Mouse (Mus musculus) ES-E14 (cell line): ENCODE measurements around the gene Nudt15.
A peak's percentile ranks its signal among the peaks of the same experiment; 100 is the strongest.

Experiments
- HCFC1 ChIP-seq: IDR thresholded peaks from 2 replicates; pipeline ENCODE4 v1.6.1; 2012; ENCODE audit warnings: low read length, inconsistent platforms, borderline replicate concordance; ENCODE audit not compliant: insufficient read depth
- MAFK ChIP-seq: IDR thresholded peaks from 2 replicates; pipeline ENCODE4 v1.6.1; 2014; ENCODE audit warnings: mild to moderate bottlenecking, low read depth, low read length, inconsistent platforms; ENCODE audit not compliant: insufficient read depth
- ZC3H11A ChIP-seq: IDR thresholded peaks from 2 replicates; pipeline ENCODE4 v1.6.1; 2012; ENCODE audit warnings: low read depth, mild to moderate bottlenecking, inconsistent platforms, low read length, borderline replicate concordance

DNA sequence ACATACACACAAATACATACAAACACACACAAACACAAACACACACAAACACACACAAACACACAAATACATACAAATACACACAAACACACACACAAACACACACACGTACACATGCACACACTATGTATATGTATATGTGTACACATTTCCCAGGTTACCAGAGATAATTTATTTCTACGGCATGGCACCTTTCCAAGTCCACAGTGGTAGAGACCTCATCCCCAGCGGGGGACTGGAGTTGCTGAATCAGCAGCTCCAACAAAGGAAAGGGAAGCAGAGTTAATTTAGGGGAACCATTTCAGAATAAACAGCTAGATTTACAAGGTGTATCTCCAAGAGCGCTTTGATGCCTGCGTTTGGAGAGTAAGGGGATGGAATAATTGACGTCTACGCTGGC is 75.8 kb downstream of the Nudt15 start:
- TF ChIP-seq MAFK (peak; percentile 55; the same call in 1 of the 2 replicates), ZC3H11A (no peak), HCFC1 (no peak)
